Mouse (Mus musculus): ENCODE measurements at regions not wholly inside any gene's neighbourhood (a gene's known extent, or its start where the extent isn't known, plus 50 kb on each side); places are given as distances from the start of the nearest gene placed in this dataset.

GRCm38 (mm10) chr16:5483337-5483736 lies 227.6 kb upstream of the Eef2kmt start:
- no peak for TF ChIP-seq CHD2 (IDR thresholded peaks at IDR 0.05; ENCODE audit: low read depth, low read length)
- TF ChIP-seq ZC3H11A (IDR thresholded peaks at IDR 0.05; ENCODE audit: borderline replicate concordance, low read depth, low read length): no peak
- no peak for TF ChIP-seq HCFC1 (IDR thresholded peaks at IDR 0.05; ENCODE audit: borderline replicate concordance, insufficient read depth, low read length)
- TF ChIP-seq MAFK (IDR thresholded peaks at IDR 0.05; ENCODE audit: insufficient read depth, low read depth, low read length): no peak
- TF ChIP-seq ZNF384 (IDR thresholded peaks at IDR 0.05; ENCODE audit: low read depth, low read length): no peak
- DNase-seq (ENCODE audit: low read depth, low spot score): no peak
- no peaks in the 10 kb centered on the region for H3K4me1 ChIP-seq (ENCODE audit: control insufficient read depth in 2 of 2, insufficient read depth in 2 of 2, low read length in 2 of 2, poor library complexity in 1 of 2)
- H3K27ac ChIP-seq (ENCODE audit: insufficient read depth, low read depth, low read length, poor library complexity, severe bottlenecking): no peak overlapping the region
- in situ Hi-C loops (cut with MboI; ENCODE audit: low sequenced_read_pairs in 2 of 2, unreplicated experiment in 2 of 2): no loop called here
- no peaks in the 10 kb centered on the region for H3K9me3 ChIP-seq (ENCODE audit: control insufficient read depth, insufficient read depth, low read depth, low read length)
- no peak overlapping the region for H3K9ac ChIP-seq (ENCODE audit: insufficient read depth, low read depth, low read length, poor library complexity, severe bottlenecking)
- no peaks in the 10 kb centered on the region for H3K36me3 ChIP-seq (ENCODE audit: control insufficient read depth, insufficient read depth, low read length, poor library complexity, severe bottlenecking)
- no peak overlapping the region for H3K4me3 ChIP-seq (ENCODE audit: insufficient read depth in 1 of 2, low read depth in 1 of 2, low read length in 2 of 2, poor library complexity in 1 of 2, severe bottlenecking in 1 of 2)

- Histone ChIP-seq H3K27ac (ENCODE audit: insufficient read depth, low read depth, low read length, poor library complexity, severe bottlenecking) (no peak overlapping the region), H3K36me3 (ENCODE audit: control insufficient read depth, insufficient read depth, low read length, poor library complexity, severe bottlenecking) (no peaks in the 10 kb centered on the region), H3K4me1 (ENCODE audit: control insufficient read depth in 2 of 2, insufficient read depth in 2 of 2, low read length in 2 of 2, poor library complexity in 1 of 2) (no peaks in the 10 kb centered on the region), H3K9me3 (ENCODE audit: control insufficient read depth, insufficient read depth, low read depth, low read length) (no peaks in the 10 kb centered on the region), H3K9ac (ENCODE audit: insufficient read depth, low read depth, low read length, poor library complexity, severe bottlenecking) (no peak overlapping the region), H3K4me3 (ENCODE audit: insufficient read depth in 1 of 2, low read depth in 1 of 2, low read length in 2 of 2, poor library complexity in 1 of 2, severe bottlenecking in 1 of 2) (no peak overlapping the region)
- in situ Hi-C loops (cut with MboI; ENCODE audit: low sequenced_read_pairs in 2 of 2, unreplicated experiment in 2 of 2): no loop called here
- TF ChIP-seq HCFC1 (IDR thresholded peaks at IDR 0.05; ENCODE audit: borderline replicate concordance, insufficient read depth, low read length) (no peak), ZNF384 (IDR thresholded peaks at IDR 0.05; ENCODE audit: low read depth, low read length) (no peak), ZC3H11A (IDR thresholded peaks at IDR 0.05; ENCODE audit: borderline replicate concordance, low read depth, low read length) (no peak), CHD2 (IDR thresholded peaks at IDR 0.05; ENCODE audit: low read depth, low read length) (no peak), MAFK (IDR thresholded peaks at IDR 0.05; ENCODE audit: insufficient read depth, low read depth, low read length) (no peak)
- DNase-seq (ENCODE audit: low read depth, low spot score): no peak
Observed at GRCm38 (mm10) chr16:5480148-5480547, 224.4 kb upstream of the Eef2kmt start.

GRCm38 (mm10) chr16:5478970-5479369 lies 223.2 kb upstream of the Eef2kmt start:
- no peaks in the 10 kb centered on the region for H3K4me1 ChIP-seq (ENCODE audit: control insufficient read depth in 2 of 2, insufficient read depth in 2 of 2, low read length in 2 of 2, poor library complexity in 1 of 2)
- in situ Hi-C loops (cut with MboI; ENCODE audit: low sequenced_read_pairs in 2 of 2, unreplicated experiment in 2 of 2): no loop called here
- H3K9ac ChIP-seq (ENCODE audit: insufficient read depth, low read depth, low read length, poor library complexity, severe bottlenecking): no peak overlapping the region
- no peaks in the 10 kb centered on the region for H3K9me3 ChIP-seq (ENCODE audit: control insufficient read depth, insufficient read depth, low read depth, low read length)
- DNase-seq (ENCODE audit: low read depth, low spot score): no peak
- no peak for TF ChIP-seq ZNF384 (IDR thresholded peaks at IDR 0.05; ENCODE audit: low read depth, low read length)
- no peak for TF ChIP-seq HCFC1 (IDR thresholded peaks at IDR 0.05; ENCODE audit: borderline replicate concordance, insufficient read depth, low read length)
- TF ChIP-seq ZC3H11A (IDR thresholded peaks at IDR 0.05; ENCODE audit: borderline replicate concordance, low read depth, low read length): no peak
- no peak for TF ChIP-seq MAFK (IDR thresholded peaks at IDR 0.05; ENCODE audit: insufficient read depth, low read depth, low read length)
- TF ChIP-seq CHD2 (IDR thresholded peaks at IDR 0.05; ENCODE audit: low read depth, low read length): no peak
- H3K27ac ChIP-seq (ENCODE audit: insufficient read depth, low read depth, low read length, poor library complexity, severe bottlenecking): no peak overlapping the region
- no peak overlapping the region for H3K4me3 ChIP-seq (ENCODE audit: insufficient read depth in 1 of 2, low read depth in 1 of 2, low read length in 2 of 2, poor library complexity in 1 of 2, severe bottlenecking in 1 of 2)
- H3K36me3 ChIP-seq (ENCODE audit: control insufficient read depth, insufficient read depth, low read length, poor library complexity, severe bottlenecking): no peaks in the 10 kb centered on the region

- Histone ChIP-seq H3K27ac (ENCODE audit: insufficient read depth, low read depth, low read length, poor library complexity, severe bottlenecking) (no peak overlapping the region), H3K4me3 (ENCODE audit: insufficient read depth in 1 of 2, low read depth in 1 of 2, low read length in 2 of 2, poor library complexity in 1 of 2, severe bottlenecking in 1 of 2) (no peak overlapping the region), H3K9me3 (ENCODE audit: control insufficient read depth, insufficient read depth, low read depth, low read length) (no peaks in the 10 kb centered on the region), H3K4me1 (ENCODE audit: control insufficient read depth in 2 of 2, insufficient read depth in 2 of 2, low read length in 2 of 2, poor library complexity in 1 of 2) (peaks cover 0 to 3% of the 10 kb centered on the region in 2 experiments; a peak in 1 of 4 replicates), H3K36me3 (ENCODE audit: control insufficient read depth, insufficient read depth, low read length, poor library complexity, severe bottlenecking) (no peaks in the 10 kb centered on the region), H3K9ac (ENCODE audit: insufficient read depth, low read depth, low read length, poor library complexity, severe bottlenecking) (no peak overlapping the region)
- TF ChIP-seq ZC3H11A (IDR thresholded peaks at IDR 0.05; ENCODE audit: borderline replicate concordance, low read depth, low read length): 0 out of 2 replicates have a peak, but pooled peaks have one; percentile 28
- TF ChIP-seq CHD2 (IDR thresholded peaks at IDR 0.05; ENCODE audit: low read depth, low read length): no peak
- TF ChIP-seq HCFC1 (IDR thresholded peaks at IDR 0.05; ENCODE audit: borderline replicate concordance, insufficient read depth, low read length): no peak
- in situ Hi-C loops (cut with MboI; ENCODE audit: low sequenced_read_pairs in 2 of 2, unreplicated experiment in 2 of 2): no loop called here
- DNase-seq (ENCODE audit: low read depth, low spot score): peak; percentile 62
Observed at GRCm38 (mm10) chr16:5471321-5471720, 215.5 kb upstream of the Eef2kmt start.

GRCm38 (mm10) chr16:5467587-5467986 lies 211.8 kb upstream of the Eef2kmt start:
- peak; percentile 25 for DNase-seq (ENCODE audit: low read depth, low spot score)
- Histone ChIP-seq H3K9ac (ENCODE audit: insufficient read depth, low read depth, low read length, poor library complexity, severe bottlenecking) (no peak overlapping the region), H3K4me3 (ENCODE audit: insufficient read depth in 1 of 2, low read depth in 1 of 2, low read length in 2 of 2, poor library complexity in 1 of 2, severe bottlenecking in 1 of 2) (no peak overlapping the region), H3K27ac (ENCODE audit: insufficient read depth, low read depth, low read length, poor library complexity, severe bottlenecking) (no peak overlapping the region), H3K36me3 (ENCODE audit: control insufficient read depth, insufficient read depth, low read length, poor library complexity, severe bottlenecking) (no peaks in the 10 kb centered on the region), H3K9me3 (ENCODE audit: control insufficient read depth, insufficient read depth, low read depth, low read length) (no peaks in the 10 kb centered on the region), H3K4me1 (ENCODE audit: control insufficient read depth in 2 of 2, insufficient read depth in 2 of 2, low read length in 2 of 2, poor library complexity in 1 of 2) (no peaks in the 10 kb centered on the region)
- in situ Hi-C loops (cut with MboI; ENCODE audit: low sequenced_read_pairs in 2 of 2, unreplicated experiment in 2 of 2): loop anchor here in 1 of 2 experiments (10.0 kb wide), 1 partner anchor 163 kb away; no protein-coding TSS in a partner anchor
- TF ChIP-seq MAFK (IDR thresholded peaks at IDR 0.05; ENCODE audit: insufficient read depth, low read depth, low read length) (no peak), ZC3H11A (IDR thresholded peaks at IDR 0.05; ENCODE audit: borderline replicate concordance, low read depth, low read length) (peak; percentile 66; the same call in 1 of the 2 replicates), ZNF384 (IDR thresholded peaks at IDR 0.05; ENCODE audit: low read depth, low read length) (no peak)

Data from ES-E14 (cell line).